In the genomic region with DNA sequence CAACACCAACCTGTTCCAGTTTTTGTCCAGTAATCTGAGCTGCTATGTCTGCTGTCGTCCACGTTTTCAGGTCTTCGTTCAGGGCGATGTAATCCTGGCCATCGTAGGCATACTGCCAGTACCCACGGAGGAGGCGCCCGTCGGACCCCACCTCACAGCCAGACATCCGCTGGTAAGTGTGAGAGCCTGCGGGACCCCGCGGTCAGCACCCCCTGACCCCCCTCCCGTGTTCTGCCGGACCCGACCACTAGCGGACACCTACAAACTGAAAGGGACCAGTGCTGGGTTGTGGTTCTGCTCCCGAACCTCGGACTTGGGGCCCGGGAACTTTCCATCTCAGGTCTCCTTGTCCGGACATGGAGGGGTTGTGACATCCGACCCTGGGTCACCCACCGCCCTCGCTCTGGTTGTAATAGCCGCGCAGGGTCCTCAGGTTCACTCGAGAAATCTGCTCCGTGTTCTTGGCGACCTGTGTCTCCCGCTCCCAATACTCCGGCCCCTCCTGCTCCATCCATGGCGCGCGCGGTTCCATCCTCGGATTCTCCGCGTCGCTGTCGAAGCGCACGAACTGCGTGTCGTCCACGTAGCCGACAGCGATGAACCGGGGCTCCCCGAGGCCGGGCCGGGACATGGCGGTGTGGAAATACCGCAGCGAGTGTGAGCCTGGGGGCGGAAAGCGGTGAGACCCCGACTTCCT, we compare ENCODE assay signal across 8 mouse cellular contexts. TPM values are rescaled to one million over a fixed set of nuclear protein-coding genes. Genes with fewer than 3 reads are reported as not detected.
DNase-seq lines count a peak whose midpoint lies in the region; ATAC-seq and TF ChIP-seq lines count a peak whose summit lies in the region.

No protein-coding gene starts in this region.

- H3K4me2 ChIP-seq in embryonic facial prominence, embryonic 12.5 days (replicated peaks) = peak overlapping the region; percentile 53
- peak overlapping the region; percentile 74 for H3K4me2 ChIP-seq in intestine, embryonic 16.5 days (ENCODE audit: low read depth, low read length)
- H3K4me2 ChIP-seq in neural tube, embryonic 13.5 days = peak overlapping the region; percentile 56

- TF ChIP-seq CTCF in liver, adult 2 months (IDR thresholded peaks at IDR 0.05; ENCODE audit: low read depth, low read length) = no peak

- peaks cover 3% of the 10 kb centered on the region; the same call in 1 of the 2 replicates for H3K79me2 ChIP-seq in liver, adult 2 months (ENCODE audit: control insufficient read depth, insufficient read depth, low read length)

- no peak for TF ChIP-seq POLR2A in liver, adult 2 months (IDR thresholded peaks at IDR 0.05; ENCODE audit: extremely low read depth, insufficient read depth, low read length)

- DNase-seq in liver, adult 2 months (ENCODE audit: extremely low read depth, low read depth, low spot score) = no peak
- no peak for DNase-seq in liver
- no peak for DNase-seq in adrenal gland, adult 2 months
- DNase-seq in gastrocnemius, postnatal 4 days (ENCODE audit: low spot score in 2 of 2) = no peak
- no peak for DNase-seq in testis, postnatal 10 days (ENCODE audit: low spot score)

- H3K27ac ChIP-seq in liver, adult 2 months (replicated peaks; ENCODE audit: insufficient read depth, low read depth, low read length) = peak overlapping the region; percentile 65
- no peak overlapping the region for H3K27ac ChIP-seq in embryonic facial prominence, embryonic 12.5 days
- peak overlapping the region; percentile 63 for H3K27ac ChIP-seq in intestine, embryonic 16.5 days (ENCODE audit: low read length)
- no peak overlapping the region for H3K27ac ChIP-seq in neural tube, embryonic 13.5 days (replicated peaks)

- 2% methylated on average over 57 of the region's 57 CpGs for WGBS in liver, adult 2 months
- WGBS in embryonic facial prominence, embryonic 12.5 days = 2% methylated on average over 57 of the region's 57 CpGs
- 2% methylated on average over 57 of the region's 57 CpGs for WGBS in intestine, embryonic 16.5 days
- 2% methylated on average over 57 of the region's 57 CpGs for WGBS in neural tube, embryonic 13.5 days

- ATAC-seq in embryonic facial prominence, embryonic 12.5 days (ENCODE audit: insufficient number of reproducible peaks, insufficient read depth, low FRiP score, low TSS enrichment) = no peak
- ATAC-seq in intestine, embryonic 16.5 days = peak; percentile 11; the same call in 1 of the 2 replicates
- ATAC-seq in neural tube, embryonic 13.5 days (ENCODE audit: low read depth) = no peak

- H3K9me3 ChIP-seq in embryonic facial prominence, embryonic 12.5 days = no peaks in the 10 kb centered on the region
- no peaks in the 10 kb centered on the region for H3K9me3 ChIP-seq in intestine, embryonic 16.5 days (ENCODE audit: control insufficient read depth, low read length)
- H3K9me3 ChIP-seq in neural tube, embryonic 13.5 days = no peaks in the 10 kb centered on the region

- peak overlapping the region; percentile 78 for H3K4me3 ChIP-seq in liver, adult 2 months (ENCODE audit: insufficient read depth, low read depth, low read length)
- peak overlapping the region; percentile 34 for H3K4me3 ChIP-seq in embryonic facial prominence, embryonic 12.5 days
- peak overlapping the region; percentile 56 for H3K4me3 ChIP-seq in intestine, embryonic 16.5 days (ENCODE audit: low read length)
- peak overlapping the region; percentile 35 for H3K4me3 ChIP-seq in neural tube, embryonic 13.5 days

- no peaks in the 10 kb centered on the region for H3K27me3 ChIP-seq in liver, adult 2 months (ENCODE audit: control insufficient read depth, insufficient read depth, low read length)
- H3K27me3 ChIP-seq in embryonic facial prominence, embryonic 12.5 days = peaks cover 49% of the 10 kb centered on the region
- H3K27me3 ChIP-seq in intestine, embryonic 16.5 days (replicated peaks; ENCODE audit: control insufficient read depth, insufficient read depth, low read length) = peaks cover 12% of the 10 kb centered on the region
- peaks cover 69% of the 10 kb centered on the region for H3K27me3 ChIP-seq in neural tube, embryonic 13.5 days

- H3K36me3 ChIP-seq in liver, adult 2 months (ENCODE audit: control insufficient read depth, insufficient read depth, low read length) = no peaks in the 10 kb centered on the region; the same call in 1 of the 2 replicates
- no peaks in the 10 kb centered on the region for H3K36me3 ChIP-seq in embryonic facial prominence, embryonic 12.5 days
- no peaks in the 10 kb centered on the region for H3K36me3 ChIP-seq in intestine, embryonic 16.5 days (ENCODE audit: control insufficient read depth, insufficient read depth, low read length)
- no peaks in the 10 kb centered on the region for H3K36me3 ChIP-seq in neural tube, embryonic 13.5 days

- peak overlapping the region; percentile 86 for H3K9ac ChIP-seq in liver, adult 2 months (ENCODE audit: low read depth, low read length)
- H3K9ac ChIP-seq in embryonic facial prominence, embryonic 12.5 days = peak overlapping the region; percentile 36
- H3K9ac ChIP-seq in intestine, embryonic 16.5 days (ENCODE audit: low read depth, low read length) = peak overlapping the region; percentile 69
- peak overlapping the region; percentile 49 for H3K9ac ChIP-seq in neural tube, embryonic 13.5 days

- peaks cover 17% of the 10 kb centered on the region for H3K4me1 ChIP-seq in liver, adult 2 months (ENCODE audit: control insufficient read depth, insufficient read depth, low read length)
- H3K4me1 ChIP-seq in embryonic facial prominence, embryonic 12.5 days = peaks cover 10% of the 10 kb centered on the region
- peaks cover 13% of the 10 kb centered on the region for H3K4me1 ChIP-seq in intestine, embryonic 16.5 days (ENCODE audit: control insufficient read depth, insufficient read depth, low read length)
- peaks cover 26% of the 10 kb centered on the region for H3K4me1 ChIP-seq in neural tube, embryonic 13.5 days (replicated peaks)

RNA-seq across cellular contexts. Expression of gene H2-K1, which starts 22.1 kb away (rescaled TPM):
- total RNA-seq in liver, adult 2 months (2014; rRNA removed) = 2,105 and 2,348 TPM in 2 replicates
- polyA plus RNA-seq in liver, adult 2 months (2012; rRNA removed) = 4,310 and 5,575 TPM in 2 replicates
- polyA plus RNA-seq in embryonic facial prominence, embryonic 12.5 days (2016; fragmentation: Nextera tagmentation; extraction: Ambion mirVana) = 7.2 and 8.0 TPM in 2 replicates
- 307 and 325 TPM in 2 replicates for polyA plus RNA-seq in intestine, embryonic 16.5 days (2015; fragmentation: Nextera tagmentation; extraction: Ambion mirVana)
- 11.9 and 13.3 TPM in 2 replicates for polyA plus RNA-seq in neural tube, embryonic 13.5 days (2015; fragmentation: Nextera tagmentation; extraction: Ambion mirVana)
- total RNA-seq in adrenal gland, adult 2 months (2021) = 100 to 1,000 TPM; 577 to 669 TPM
- polyA plus RNA-seq in adrenal gland, adult 2 months (2012; rRNA removed) = 2,584 and 2,844 TPM in 2 replicates
- 10 to 100 TPM; 38.8 to 51.5 TPM for total RNA-seq in gastrocnemius, postnatal 4 days (2021)

RNA-seq across cellular contexts. Expression of gene Rps18, which starts 22.2 kb away (rescaled TPM):
- 1,559 and 1,933 TPM in 2 replicates for total RNA-seq in liver, adult 2 months (2014; rRNA removed)
- 224 and 252 TPM in 2 replicates for polyA plus RNA-seq in liver, adult 2 months (2012; rRNA removed)
- 1,303 and 1,336 TPM in 2 replicates for polyA plus RNA-seq in embryonic facial prominence, embryonic 12.5 days (2016; fragmentation: Nextera tagmentation; extraction: Ambion mirVana)
- polyA plus RNA-seq in intestine, embryonic 16.5 days (2015; fragmentation: Nextera tagmentation; extraction: Ambion mirVana) = 1,753 and 1,902 TPM in 2 replicates
- polyA plus RNA-seq in neural tube, embryonic 13.5 days (2015; fragmentation: Nextera tagmentation; extraction: Ambion mirVana) = 912 and 939 TPM in 2 replicates
- total RNA-seq in adrenal gland, adult 2 months (2021) = 100 to 1,000 TPM; 541 to 790 TPM
- polyA plus RNA-seq in adrenal gland, adult 2 months (2012; rRNA removed) = 153 and 176 TPM in 2 replicates
- total RNA-seq in gastrocnemius, postnatal 4 days (2021) = 100 to 1,000 TPM; 863 to 945 TPM

RNA-seq across cellular contexts. Expression of gene Vps52, which starts 22.4 kb away (rescaled TPM):
- total RNA-seq in liver, adult 2 months (2014; rRNA removed) = 10.5 and 10.9 TPM in 2 replicates
- polyA plus RNA-seq in liver, adult 2 months (2012; rRNA removed) = 31.1 and 40.6 TPM in 2 replicates
- polyA plus RNA-seq in embryonic facial prominence, embryonic 12.5 days (2016; fragmentation: Nextera tagmentation; extraction: Ambion mirVana) = 55.2 and 55.9 TPM in 2 replicates
- polyA plus RNA-seq in intestine, embryonic 16.5 days (2015; fragmentation: Nextera tagmentation; extraction: Ambion mirVana) = 46.3 and 48.1 TPM in 2 replicates
- polyA plus RNA-seq in neural tube, embryonic 13.5 days (2015; fragmentation: Nextera tagmentation; extraction: Ambion mirVana) = 63.5 and 67.5 TPM in 2 replicates
- 10 to 100 TPM; 52.8 to 55.1 TPM for total RNA-seq in adrenal gland, adult 2 months (2021)
- polyA plus RNA-seq in adrenal gland, adult 2 months (2012; rRNA removed) = 88.4 and 107 TPM in 2 replicates
- total RNA-seq in gastrocnemius, postnatal 4 days (2021) = 10 to 100 TPM; 37.4 to 38.6 TPM

RNA-seq across cellular contexts. Expression of gene B3galt4, which starts 26.7 kb away (rescaled TPM):
- total RNA-seq in liver, adult 2 months (2014; rRNA removed) = 0.54 and 0.55 TPM in 2 replicates
- polyA plus RNA-seq in liver, adult 2 months (2012; rRNA removed) = 0.68 and 0.97 TPM in 2 replicates
- 5.5 and 6.3 TPM in 2 replicates for polyA plus RNA-seq in embryonic facial prominence, embryonic 12.5 days (2016; fragmentation: Nextera tagmentation; extraction: Ambion mirVana)
- polyA plus RNA-seq in intestine, embryonic 16.5 days (2015; fragmentation: Nextera tagmentation; extraction: Ambion mirVana) = 12.6 and 15.5 TPM in 2 replicates
- 10.8 and 11.7 TPM in 2 replicates for polyA plus RNA-seq in neural tube, embryonic 13.5 days (2015; fragmentation: Nextera tagmentation; extraction: Ambion mirVana)
- 1 to 10 TPM; 4.0 to 6.5 TPM for total RNA-seq in adrenal gland, adult 2 months (2021)
- 21.2 and 21.3 TPM in 2 replicates for polyA plus RNA-seq in adrenal gland, adult 2 months (2012; rRNA removed)
- total RNA-seq in gastrocnemius, postnatal 4 days (2021) = 1 to 10 TPM; 3.8 to 4.5 TPM

RNA-seq across cellular contexts. Expression of gene Wdr46, which starts 37.5 kb away (rescaled TPM):
- total RNA-seq in liver, adult 2 months (2014; rRNA removed) = 9.3 and 11.3 TPM in 2 replicates
- polyA plus RNA-seq in liver, adult 2 months (2012; rRNA removed) = 13.2 and 16.4 TPM in 2 replicates
- polyA plus RNA-seq in embryonic facial prominence, embryonic 12.5 days (2016; fragmentation: Nextera tagmentation; extraction: Ambion mirVana) = 44.9 and 49.6 TPM in 2 replicates
- polyA plus RNA-seq in intestine, embryonic 16.5 days (2015; fragmentation: Nextera tagmentation; extraction: Ambion mirVana) = 24.3 and 26.1 TPM in 2 replicates
- 26.9 and 27.6 TPM in 2 replicates for polyA plus RNA-seq in neural tube, embryonic 13.5 days (2015; fragmentation: Nextera tagmentation; extraction: Ambion mirVana)
- 10 to 100 TPM; 35.4 to 38.4 TPM for total RNA-seq in adrenal gland, adult 2 months (2021)
- 18.9 and 25.6 TPM in 2 replicates for polyA plus RNA-seq in adrenal gland, adult 2 months (2012; rRNA removed)
- total RNA-seq in gastrocnemius, postnatal 4 days (2021) = 10 to 100 TPM; 18.8 to 20.0 TPM

Comparison
In these comparisons a context has a peak if more than half of its experiments do, and no peak if none do; other contexts are left out.
1. H3K27ac ChIP-seq: peak in liver, adult 2 months (single experiment) and intestine, embryonic 16.5 days (single experiment); none in embryonic facial prominence, embryonic 12.5 days (single experiment) and neural tube, embryonic 13.5 days (single experiment).
2. H3K9ac ChIP-seq: peak in every context shown above with its lines; median percentile 86 in liver, adult 2 months; 69 in intestine, embryonic 16.5 days; 49 in neural tube, embryonic 13.5 days; 36 in embryonic facial prominence, embryonic 12.5 days.
3. RNA of gene H2-K1, which starts 22.1 kb away (polyA plus RNA-seq): 4,310 to 5,575 TPM in liver, adult 2 months, 2,584 to 2,844 TPM in adrenal gland, adult 2 months and 307 to 325 TPM in intestine, embryonic 16.5 days; 11.9 to 13.3 TPM in neural tube, embryonic 13.5 days and 7.2 to 8.0 TPM in embryonic facial prominence, embryonic 12.5 days; every median in the first group is over 10 times any median in the second.
4. Peak in every context shown above with its lines, with median percentiles within 50 percentile points of each other: H3K4me3 ChIP-seq and H3K4me2 ChIP-seq.